Mouse (Mus musculus): ENCODE measurements at regions not wholly inside any gene's neighbourhood (a gene's known extent, or its start where the extent isn't known, plus 50 kb on each side); places are given as distances from the start of the nearest gene placed in this dataset.

GRCm38 (mm10) chr4:137187592-137187991 lies 89.7 kb upstream of the Wnt4 start:
- Histone ChIP-seq H3K4me1 (peaks cover 64% of the 10 kb centered on the region), H3K27ac (no peak overlapping the region), H3K9ac (no peak overlapping the region), H3K36me3 (no peaks in the 10 kb centered on the region), H3K9me3 (no peaks in the 10 kb centered on the region), H3K4me2 (replicated peaks) (no peak overlapping the region), H3K27me3 (no peaks in the 10 kb centered on the region), H3K4me3 (no peak overlapping the region)
- ATAC-seq (ENCODE audit: low FRiP score, low read depth), result no peak
- 67% methylated on average over 3 of the region's 3 CpGs for WGBS

GRCm38 (mm10) chr4:137187051-137187450 lies 90.2 kb upstream of the Wnt4 start:
- 75% methylated on average over 9 of the region's 9 CpGs for WGBS
- Histone ChIP-seq H3K27me3 (no peaks in the 10 kb centered on the region), H3K4me3 (no peak overlapping the region), H3K36me3 (no peaks in the 10 kb centered on the region), H3K4me2 (replicated peaks) (no peak overlapping the region), H3K9me3 (no peaks in the 10 kb centered on the region), H3K4me1 (peaks cover 69% of the 10 kb centered on the region), H3K27ac (no peak overlapping the region), H3K9ac (no peak overlapping the region)
- ATAC-seq (ENCODE audit: low FRiP score, low read depth), result no peak

GRCm38 (mm10) chr4:137185001-137185400 lies 92.3 kb upstream of the Wnt4 start:
- Histone ChIP-seq H3K27ac (no peak overlapping the region), H3K27me3 (no peaks in the 10 kb centered on the region), H3K9ac (no peak overlapping the region), H3K36me3 (no peaks in the 10 kb centered on the region), H3K9me3 (no peaks in the 10 kb centered on the region), H3K4me3 (no peak overlapping the region), H3K4me1 (peaks cover 55% of the 10 kb centered on the region), H3K4me2 (replicated peaks) (no peak overlapping the region)
- ATAC-seq (ENCODE audit: low FRiP score, low read depth), result no peak
- 90% methylated on average over 4 of the region's 4 CpGs for WGBS

- peaks cover 45% of the 10 kb centered on the region for H3K4me1 ChIP-seq
These were observed 94.0 kb upstream of the Wnt4 start for GRCm38 (mm10) chr4:137183181-137183850.

GRCm38 (mm10) chr4:137182547-137182946 lies 94.7 kb upstream of the Wnt4 start:
- H3K4me2 ChIP-seq (replicated peaks), result no peak overlapping the region
- no peak overlapping the region for H3K4me3 ChIP-seq
- WGBS, result 33% methylated on average over 14 of the region's 14 CpGs
- no peaks in the 10 kb centered on the region for H3K9me3 ChIP-seq
- H3K27me3 ChIP-seq, result no peaks in the 10 kb centered on the region
- peaks cover 45% of the 10 kb centered on the region for H3K4me1 ChIP-seq
- H3K36me3 ChIP-seq, result no peaks in the 10 kb centered on the region
- peak overlapping the region; percentile 63 for H3K27ac ChIP-seq
- ATAC-seq (ENCODE audit: low FRiP score, low read depth), result peak; percentile 56
- no peak overlapping the region for H3K9ac ChIP-seq

More at GRCm38 (mm10) chr4:137183181-137183850, 94.0 kb upstream of the Wnt4 start:
- no peak overlapping the region for H3K4me3 ChIP-seq
- no peaks in the 10 kb centered on the region for H3K27me3 ChIP-seq
- ATAC-seq (ENCODE audit: low FRiP score, low read depth), result no peak
- H3K4me2 ChIP-seq (replicated peaks), result no peak overlapping the region
- 55% methylated on average over 10 of the region's 10 CpGs for WGBS
- H3K9ac ChIP-seq, result no peak overlapping the region; the same call in 1 of the 2 replicates
- H3K27ac ChIP-seq, result peak overlapping the region; percentile 39; the same call in 1 of the 2 replicates
- H3K36me3 ChIP-seq, result no peaks in the 10 kb centered on the region
- no peaks in the 10 kb centered on the region for H3K9me3 ChIP-seq

- Histone ChIP-seq H3K36me3 (no peaks in the 10 kb centered on the region), H3K27me3 (no peaks in the 10 kb centered on the region), H3K4me2 (replicated peaks) (no peak overlapping the region), H3K4me1 (peaks cover 43% of the 10 kb centered on the region), H3K9ac (no peak overlapping the region), H3K9me3 (no peaks in the 10 kb centered on the region), H3K27ac (no peak overlapping the region), H3K4me3 (no peak overlapping the region)
- ATAC-seq (ENCODE audit: low FRiP score, low read depth), result no peak
- 62% methylated on average over 8 of the region's 8 CpGs for WGBS
These were observed 96.0 kb upstream of the Wnt4 start for GRCm38 (mm10) chr4:137181252-137181651.

- WGBS, result 79% methylated on average over 2 of the region's 2 CpGs
- Histone ChIP-seq H3K36me3 (no peaks in the 10 kb centered on the region), H3K9ac (no peak overlapping the region), H3K4me1 (peaks cover 43% of the 10 kb centered on the region), H3K4me3 (no peak overlapping the region), H3K4me2 (replicated peaks) (no peak overlapping the region), H3K27me3 (no peaks in the 10 kb centered on the region), H3K9me3 (no peaks in the 10 kb centered on the region), H3K27ac (no peak overlapping the region)
- ATAC-seq (ENCODE audit: low FRiP score, low read depth), result no peak
These were observed 97.2 kb upstream of the Wnt4 start for GRCm38 (mm10) chr4:137180083-137180482.

GRCm38 (mm10) chr4:137178833-137179232 lies 98.5 kb upstream of the Wnt4 start:
- no peaks in the 10 kb centered on the region for H3K36me3 ChIP-seq
- no peak overlapping the region for H3K4me2 ChIP-seq (replicated peaks)
- no peaks in the 10 kb centered on the region for H3K9me3 ChIP-seq
- ATAC-seq (ENCODE audit: low FRiP score, low read depth), result no peak
- no peak overlapping the region for H3K9ac ChIP-seq
- no peak overlapping the region for H3K4me3 ChIP-seq
- H3K27me3 ChIP-seq, result no peaks in the 10 kb centered on the region
- peaks cover 32% of the 10 kb centered on the region for H3K4me1 ChIP-seq
- WGBS, result 71% methylated on average over 3 of the region's 3 CpGs
- no peak overlapping the region for H3K27ac ChIP-seq

- 41% methylated on average over 9 of the region's 9 CpGs for WGBS
- peak overlapping the region; percentile 22 for H3K4me3 ChIP-seq
- H3K9ac ChIP-seq, result no peak overlapping the region
- peaks cover 28% of the 10 kb centered on the region for H3K27me3 ChIP-seq
- H3K4me2 ChIP-seq (replicated peaks), result peak overlapping the region; percentile 53
- no peak; the same call in 1 of the 2 replicates for ATAC-seq (ENCODE audit: low FRiP score, low read depth)
- peaks cover 31% of the 10 kb centered on the region for H3K4me1 ChIP-seq
- no peaks in the 10 kb centered on the region for H3K9me3 ChIP-seq
- H3K27ac ChIP-seq, result no peak overlapping the region
- no peaks in the 10 kb centered on the region for H3K36me3 ChIP-seq
These were observed 112.4 kb upstream of the Wnt4 start for GRCm38 (mm10) chr4:137164933-137165332.

GRCm38 (mm10) chr4:137164429-137164828 lies 112.9 kb upstream of the Wnt4 start:
- WGBS, result 5% methylated on average over 12 of the region's 12 CpGs

GRCm38 (mm10) chr4:137163962-137164361 lies 113.3 kb upstream of the Wnt4 start:
- H3K4me2 ChIP-seq (replicated peaks), result peak overlapping the region; percentile 53
- 67% methylated on average over 12 of the region's 12 CpGs for WGBS

More at GRCm38 (mm10) chr4:137164429-137164828, 112.9 kb upstream of the Wnt4 start:
- Histone ChIP-seq H3K4me2 (replicated peaks) (peak overlapping the region; percentile 53), H3K27me3 (peaks cover 28% of the 10 kb centered on the region), H3K9me3 (no peaks in the 10 kb centered on the region), H3K36me3 (no peaks in the 10 kb centered on the region), H3K27ac (no peak overlapping the region), H3K4me3 (peak overlapping the region; percentile 22), H3K9ac (no peak overlapping the region), H3K4me1 (peaks cover 31% of the 10 kb centered on the region)
- ATAC-seq (ENCODE audit: low FRiP score, low read depth), result peak; percentile 51; the same call in 1 of the 2 replicates

GRCm38 (mm10) chr4:137160526-137160925 lies 111.9 kb upstream of the Zbtb40 start:
- Histone ChIP-seq H3K27ac (no peak overlapping the region), H3K27me3 (peaks cover 25% of the 10 kb centered on the region), H3K4me2 (replicated peaks) (no peak overlapping the region), H3K9ac (0 out of 2 replicates have a peak overlapping the region, but pooled peaks have one; percentile 31), H3K9me3 (no peaks in the 10 kb centered on the region), H3K4me1 (peaks cover 35% of the 10 kb centered on the region), H3K4me3 (no peak overlapping the region), H3K36me3 (no peaks in the 10 kb centered on the region)
- no peak for ATAC-seq (ENCODE audit: low FRiP score, low read depth)
- WGBS, result 82% methylated on average over 7 of the region's 7 CpGs

More at GRCm38 (mm10) chr4:137163962-137164361, 113.3 kb upstream of the Wnt4 start:
- Histone ChIP-seq H3K9ac (no peak overlapping the region), H3K27ac (0 out of 2 replicates have a peak overlapping the region, but pooled peaks have one; percentile 10), H3K9me3 (no peaks in the 10 kb centered on the region), H3K36me3 (no peaks in the 10 kb centered on the region), H3K27me3 (peaks cover 28% of the 10 kb centered on the region), H3K4me1 (peaks cover 27% of the 10 kb centered on the region), H3K4me3 (no peak overlapping the region)
- ATAC-seq (ENCODE audit: low FRiP score, low read depth), result no peak

Measured in limb, embryonic 13.5 days (tissue).